Mouse (Mus musculus) cortical plate, adult 2 months (tissue): ENCODE data around the gene Stim1. TPM values are rescaled to one million over a fixed set of nuclear protein-coding genes. Genes with fewer than 3 reads are reported as not detected.

ENCODE experiments used
- H3K27ac ChIP-seq: fragments of 200-500 bp; 2 replicates; pipeline ENCODE4 v1.5.1; 2012; ENCODE audit warnings: low read length, control low read depth, inconsistent platforms; ENCODE audit not compliant: insufficient read depth
- H3K4me1 ChIP-seq: fragments of 200-500 bp; 2 replicates; pipeline ENCODE4 v1.6.1; 2011; ENCODE audit warnings: low read length; ENCODE audit not compliant: control insufficient read depth, insufficient read depth
- H3K4me3 ChIP-seq: fragments of 200-500 bp; 2 replicates; pipeline ENCODE4 v1.5.1; 2011; ENCODE audit warnings: mild to moderate bottlenecking, low read length, control low read depth; ENCODE audit not compliant: insufficient read depth
- CTCF ChIP-seq: fragments of 200-500 bp; IDR thresholded peaks from 2 replicates; pipeline ENCODE4 v1.5.1; 2011; ENCODE audit warnings: mild to moderate bottlenecking, control low read depth, low read length; ENCODE audit not compliant: insufficient read depth; ENCODE audit errors: extremely low read depth
- POLR2A ChIP-seq: fragments of 200-500 bp; IDR thresholded peaks from 2 replicates; pipeline ENCODE4 v1.6.1; 2011; ENCODE audit warnings: mild to moderate bottlenecking, low read length, control low read depth; ENCODE audit not compliant: insufficient read depth; ENCODE audit errors: extremely low read depth
- polyA plus RNA-seq: library from polyadenylated mRNA; depleted of rRNA; stranded (reverse); fragments of >200 nt; gene quantifications from 2 replicates; pipeline ENCODE4 v1.2.3, GENCODE M21; 2012

Stim1 gene
- polyA plus RNA-seq, 1 experiment, result 75.4 TPM

DNA sequence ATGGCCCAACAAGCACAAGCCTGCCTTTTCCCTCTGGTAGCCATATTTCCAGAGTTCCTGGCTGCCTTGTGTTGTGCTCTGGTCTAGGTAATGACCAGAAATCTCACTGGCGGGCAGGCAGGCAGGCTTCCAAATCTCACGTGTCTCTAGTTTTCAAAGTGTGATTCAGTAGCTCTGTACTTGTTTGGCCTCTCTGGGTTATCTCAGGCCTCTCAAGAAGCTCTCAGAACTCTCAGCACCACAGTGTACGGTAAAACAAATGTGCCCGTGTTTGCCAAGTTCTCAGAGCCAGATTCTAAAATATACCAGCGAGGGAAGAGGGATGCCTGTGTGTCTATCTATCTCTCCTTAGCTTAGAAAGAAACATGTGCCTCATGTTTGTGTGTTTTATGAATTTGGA lies 14.7 kb downstream of the Stim1 start:
- TF ChIP-seq POLR2A (no peak), CTCF (no peak)
- no peak overlapping the region for H3K27ac ChIP-seq
- no peak overlapping the region for H3K4me3 ChIP-seq
- no peaks in the 10 kb centered on the region; the same call in 1 of the 2 replicates for H3K4me1 ChIP-seq

DNA sequence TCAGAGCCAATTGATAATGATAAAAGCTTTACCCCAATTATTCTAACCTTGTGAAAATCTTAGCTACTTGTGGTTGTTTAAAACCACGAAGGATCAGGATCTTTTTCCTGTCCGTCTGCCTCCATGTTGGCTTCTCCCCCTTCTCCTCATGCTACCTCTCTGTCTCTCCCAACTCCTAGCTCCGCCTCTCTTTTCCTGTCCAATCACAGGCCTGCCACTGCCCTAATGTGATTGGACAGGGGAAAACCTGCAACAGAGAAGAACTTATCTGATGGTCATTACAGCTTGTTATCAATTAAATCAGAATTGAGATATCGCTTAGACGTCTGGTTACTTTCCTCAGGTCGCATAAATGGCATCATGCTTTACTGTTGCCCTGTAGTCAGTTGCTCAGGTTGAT lies 21.9 kb downstream of the Stim1 start:
- H3K4me3 ChIP-seq, result no peak overlapping the region
- no peaks in the 10 kb centered on the region for H3K4me1 ChIP-seq
- no peak for TF ChIP-seq CTCF
- no peak for TF ChIP-seq POLR2A
- H3K27ac ChIP-seq, result no peak overlapping the region

DNA sequence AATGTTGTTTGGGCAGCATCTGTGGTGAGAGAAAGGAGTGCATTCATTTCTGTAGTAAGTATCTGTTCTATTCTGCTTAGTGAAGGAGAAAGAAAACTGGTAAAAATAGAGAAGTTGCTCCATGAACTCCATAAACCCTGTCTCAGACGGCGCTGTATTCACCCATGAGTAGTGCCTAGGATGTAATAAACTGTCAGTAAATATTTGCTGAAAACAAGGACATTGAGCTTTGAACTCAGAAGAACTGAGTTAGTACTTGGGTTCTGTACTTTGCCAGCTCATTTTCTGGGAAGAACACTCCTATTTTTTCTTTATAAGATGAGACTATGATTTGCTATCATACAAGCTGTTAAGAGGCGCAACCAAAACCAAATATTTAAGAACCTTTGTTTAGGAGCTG lies 24.6 kb downstream of the Stim1 start:
- Histone ChIP-seq H3K27ac (no peak overlapping the region), H3K4me3 (no peak overlapping the region), H3K4me1 (no peaks in the 10 kb centered on the region)
- TF ChIP-seq POLR2A (no peak), CTCF (no peak)

DNA sequence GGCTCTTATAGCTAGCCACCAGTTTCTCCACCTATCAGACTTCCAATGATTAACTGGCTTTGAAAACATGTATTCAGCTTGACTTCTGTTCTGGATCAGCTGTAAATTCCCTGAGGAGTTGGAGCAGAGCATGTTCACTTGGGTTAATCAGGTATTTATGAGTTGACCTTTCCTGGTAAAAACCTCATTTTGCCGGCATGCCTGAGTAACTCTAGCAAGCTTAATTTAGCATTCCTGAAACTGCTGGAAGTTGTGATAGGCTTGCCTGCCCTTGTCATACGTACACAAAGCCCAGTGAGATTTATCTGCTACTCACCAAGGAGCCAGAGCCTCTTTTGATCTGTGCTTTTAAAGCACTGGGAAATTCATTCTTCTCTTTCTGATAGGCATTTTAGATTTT lies 25.6 kb downstream of the Stim1 start:
- Histone ChIP-seq H3K27ac (no peak overlapping the region), H3K4me1 (no peaks in the 10 kb centered on the region), H3K4me3 (no peak overlapping the region)
- TF ChIP-seq POLR2A, result no peak
- TF ChIP-seq CTCF, result no peak

DNA sequence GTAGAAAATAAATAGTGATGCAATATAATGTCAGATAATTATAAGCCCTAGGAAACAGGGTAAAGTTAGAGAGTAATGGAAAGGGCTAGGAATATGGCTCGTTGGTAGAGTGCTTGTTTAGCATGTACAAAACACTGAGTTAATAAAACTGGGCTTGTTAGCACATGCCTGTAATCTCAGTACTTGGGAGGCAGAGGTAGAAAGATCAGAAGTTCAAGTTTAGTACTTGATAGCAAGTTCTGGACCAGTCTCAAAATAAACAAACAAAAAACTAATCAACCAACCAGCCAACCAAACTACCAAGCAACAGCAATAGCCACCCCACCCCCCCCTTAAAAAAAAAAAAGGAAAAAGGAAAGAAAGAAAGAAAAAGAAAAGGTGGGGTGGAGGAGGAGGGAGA lies 33.2 kb downstream of the Stim1 start:
- no peak for TF ChIP-seq CTCF
- no peak for TF ChIP-seq POLR2A
- Histone ChIP-seq H3K4me1 (no peaks in the 10 kb centered on the region), H3K4me3 (no peak overlapping the region), H3K27ac (no peak overlapping the region)

DNA sequence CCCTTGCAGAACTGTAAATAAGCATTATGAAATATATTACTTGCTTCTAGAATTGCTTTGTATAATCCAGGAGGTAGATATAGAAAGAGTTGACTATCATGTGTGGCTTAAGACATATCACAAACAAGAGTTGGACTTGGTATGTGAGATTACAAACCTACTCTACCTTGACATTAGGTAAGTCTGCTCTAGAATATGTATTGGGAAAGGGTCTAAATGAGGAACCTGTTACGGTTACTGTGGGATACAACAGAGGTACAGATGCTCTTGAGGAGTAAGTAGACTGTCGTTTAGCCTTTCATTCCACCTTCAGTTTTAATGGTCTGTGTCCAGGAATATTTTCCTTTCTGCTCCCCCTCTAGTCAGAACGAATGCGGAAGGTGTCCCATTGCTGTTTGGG lies 34.9 kb downstream of the Stim1 start:
- Histone ChIP-seq H3K4me3 (no peak overlapping the region), H3K4me1 (no peaks in the 10 kb centered on the region), H3K27ac (no peak overlapping the region)
- TF ChIP-seq POLR2A (no peak), CTCF (no peak)

DNA sequence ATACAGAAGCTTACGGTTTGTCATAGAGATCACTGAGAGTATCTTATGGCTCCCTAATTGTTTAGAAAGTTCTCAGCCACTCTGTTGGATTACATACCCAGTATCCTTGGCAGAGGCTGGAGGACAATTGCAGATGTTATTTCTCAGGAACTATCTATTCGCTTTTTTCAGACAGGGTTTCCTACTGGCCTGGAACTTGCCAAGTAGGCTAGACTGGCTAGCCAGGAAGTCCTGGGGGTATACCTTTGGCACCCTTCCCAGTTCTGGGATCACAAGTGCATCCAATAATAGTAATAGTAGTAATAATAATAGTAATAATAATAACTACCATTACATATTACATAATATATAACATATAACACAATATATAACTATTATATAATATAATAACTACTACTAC lies 38.0 kb downstream of the Stim1 start:
- no peak overlapping the region for H3K4me3 ChIP-seq
- no peak overlapping the region for H3K27ac ChIP-seq
- TF ChIP-seq CTCF (no peak), POLR2A (no peak)
- H3K4me1 ChIP-seq, result no peaks in the 10 kb centered on the region

DNA sequence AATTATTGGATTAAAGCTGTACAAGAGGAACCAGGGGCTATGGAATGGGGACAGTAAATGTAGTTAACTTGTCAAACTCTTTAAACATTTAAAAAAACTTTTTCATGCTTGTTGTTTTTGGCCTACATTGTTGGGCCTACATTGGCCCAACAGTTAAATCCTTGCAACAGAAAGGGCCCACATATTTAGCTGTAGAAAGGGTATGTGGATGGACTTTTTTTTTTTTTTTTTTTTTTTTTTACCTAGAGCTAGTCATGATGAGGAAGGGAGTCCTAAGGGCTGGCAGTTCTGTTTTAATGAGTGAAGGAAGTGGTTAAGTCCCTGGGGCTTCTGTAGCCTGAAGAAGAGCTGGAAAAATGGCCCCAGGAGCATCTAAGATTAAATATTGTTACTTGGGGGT lies 42.7 kb downstream of the Stim1 start:
- TF ChIP-seq POLR2A (no peak), CTCF (no peak)
- no peak overlapping the region for H3K27ac ChIP-seq
- no peaks in the 10 kb centered on the region for H3K4me1 ChIP-seq
- H3K4me3 ChIP-seq, result no peak overlapping the region

DNA sequence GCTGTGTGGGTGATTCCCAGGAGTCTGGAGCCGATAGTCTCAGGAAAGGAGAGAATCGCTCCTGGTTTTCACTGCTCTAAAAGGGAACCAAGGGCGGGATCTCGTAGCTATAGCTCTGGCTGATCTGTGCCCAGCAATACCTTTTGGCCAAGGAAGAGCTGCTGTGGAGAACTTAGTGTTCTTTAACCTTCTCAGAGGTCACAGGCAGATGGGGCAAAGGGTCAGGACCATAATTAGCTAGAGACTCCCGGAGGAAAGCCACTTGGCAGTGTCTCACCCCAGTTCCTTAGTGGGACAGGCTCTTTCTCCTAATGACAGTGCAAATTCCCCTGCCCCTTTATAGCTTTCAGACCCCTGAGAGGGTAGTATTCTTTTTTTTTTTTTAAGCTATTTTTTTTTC lies 43.2 kb downstream of the Stim1 start:
- H3K4me1 ChIP-seq, result no peaks in the 10 kb centered on the region
- no peak overlapping the region for H3K4me3 ChIP-seq
- no peak for TF ChIP-seq CTCF
- TF ChIP-seq POLR2A, result no peak

DNA sequence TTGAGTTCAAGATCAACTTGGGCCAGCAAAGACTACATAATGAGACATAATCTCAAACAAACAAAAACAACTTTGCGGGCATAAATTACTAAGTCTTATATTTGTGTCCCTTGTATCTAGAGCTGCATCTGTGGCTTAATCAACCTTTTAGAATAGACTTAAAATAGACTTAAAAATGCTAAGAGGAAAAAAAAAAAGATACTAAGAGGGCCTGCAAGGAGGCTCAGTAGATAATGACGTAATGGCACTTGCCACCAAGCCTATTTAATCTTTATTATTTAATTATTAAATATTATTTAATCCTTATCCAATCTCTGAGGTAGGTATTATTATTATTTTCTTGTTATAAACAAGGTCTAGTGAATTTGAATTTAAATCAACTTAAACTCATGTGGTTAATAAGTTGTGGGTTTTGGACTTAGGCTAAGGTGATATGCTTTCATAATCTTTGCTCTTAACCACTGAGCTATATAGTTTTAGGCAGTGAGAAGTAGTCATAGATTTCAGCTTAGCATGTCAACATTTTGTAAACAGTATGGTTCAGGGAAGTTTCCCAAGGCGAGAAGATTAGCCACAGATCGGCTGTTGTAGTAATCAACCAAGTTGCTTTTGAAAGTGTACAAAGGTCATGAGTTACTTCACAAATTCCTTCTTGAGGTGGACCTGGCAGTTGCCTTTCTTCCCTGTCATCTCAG lies 45.4 kb downstream of the Stim1 start:
- TF ChIP-seq CTCF, result no peak
- TF ChIP-seq POLR2A, result no peak
- no peaks in the 10 kb centered on the region for H3K4me1 ChIP-seq
- H3K4me3 ChIP-seq, result no peak overlapping the region
- H3K27ac ChIP-seq, result no peak overlapping the region

More for the DNA sequence above, 43.2 kb downstream of the Stim1 start:
- no peak overlapping the region for H3K27ac ChIP-seq
